Mouse (Mus musculus) testis, postnatal 14 days (tissue): Measurements from ENCODE around the gene Xdh.

Experiments
- DNase-seq: peaks from one replicate; pipeline ENCODE4 v3.0.0; 2021; ENCODE audit warnings: low spot score

The Xdh gene

DNA sequence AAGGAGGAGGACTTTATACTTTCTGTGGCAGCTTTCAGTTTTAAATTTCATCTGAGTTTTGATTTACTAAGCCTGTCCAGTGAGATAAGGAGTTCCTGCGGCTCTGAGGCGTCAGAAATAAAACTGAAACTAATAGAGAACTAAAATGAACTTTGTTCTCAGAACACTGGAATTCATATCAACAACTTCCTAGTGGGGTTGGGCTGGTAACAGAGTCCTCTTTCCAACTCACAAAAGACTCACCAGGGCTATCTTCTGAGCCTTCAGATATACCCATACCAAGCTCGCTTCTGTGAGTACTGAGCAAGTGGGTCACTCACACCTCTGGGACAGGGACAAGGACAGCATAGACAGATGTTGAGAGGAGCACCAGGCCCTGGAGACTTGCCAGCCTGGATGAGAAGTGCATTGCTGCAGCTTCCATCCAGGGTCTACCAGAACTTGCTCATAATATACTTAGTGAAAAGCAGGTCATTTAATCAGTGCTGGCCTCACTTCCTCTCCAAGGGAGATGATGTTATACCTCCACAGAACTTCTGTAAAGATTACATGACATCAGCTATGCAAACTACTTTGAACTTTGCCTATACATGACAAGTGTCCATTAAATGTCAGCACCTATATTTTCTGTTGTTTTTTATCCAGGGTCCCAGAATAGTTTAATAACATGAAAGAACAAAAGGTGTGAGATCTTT lies 7.6 kb downstream of the Xdh start:
- no peak for DNase-seq

- no peak for DNase-seq
These were observed 8.2 kb downstream of the Xdh start for GRCm38 (mm10) chr17:73941816-73942215.

GRCm38 (mm10) chr17:73937073-73937472 lies 12.9 kb downstream of the Xdh start:
- DNase-seq: no peak

DNA sequence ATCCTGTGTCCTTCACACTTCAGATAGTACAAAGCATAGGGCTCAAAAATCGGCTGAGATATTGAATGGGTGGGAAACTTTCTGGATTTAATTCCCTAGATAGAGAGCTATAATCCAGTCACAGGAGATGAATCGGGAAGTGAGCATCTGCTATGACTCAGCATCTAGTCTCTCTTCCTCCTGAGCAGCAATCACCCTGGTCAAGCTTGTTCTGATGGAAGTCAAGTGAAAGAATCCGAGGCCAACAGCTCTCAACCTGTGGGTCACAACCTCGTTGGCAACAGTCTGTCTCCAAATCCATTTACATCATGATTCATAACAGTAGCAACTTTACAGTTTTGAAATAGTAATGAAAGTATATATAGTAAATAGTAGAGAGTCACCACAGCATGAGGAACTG lies 14.8 kb downstream of the Xdh start:
- DNase-seq: no peak

DNA sequence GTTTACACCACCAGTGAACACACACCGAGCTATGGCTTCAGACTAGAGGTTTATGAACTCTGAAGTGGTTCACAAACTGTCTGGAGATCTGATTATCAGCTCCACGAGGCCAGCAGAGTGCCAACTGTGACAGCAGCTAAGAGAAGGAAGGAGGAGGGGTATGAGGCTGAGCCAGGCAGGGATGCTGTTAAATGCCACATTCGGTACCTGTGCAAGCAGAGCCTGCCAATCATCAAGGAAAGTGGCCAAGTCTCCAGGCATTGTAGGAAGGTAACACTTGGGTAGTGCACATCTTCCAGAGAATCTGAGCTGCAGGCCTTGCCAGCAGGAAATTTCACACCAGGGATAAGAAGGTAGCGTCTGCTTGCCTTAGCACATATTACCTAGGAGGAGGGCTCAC lies 15.7 kb downstream of the Xdh start:
- DNase-seq: no peak

GRCm38 (mm10) chr17:73933616-73934015 lies 16.4 kb downstream of the Xdh start:
- DNase-seq: no peak

- DNase-seq: no peak
These were observed 17.4 kb downstream of the Xdh start for GRCm38 (mm10) chr17:73932497-73933059.

DNA sequence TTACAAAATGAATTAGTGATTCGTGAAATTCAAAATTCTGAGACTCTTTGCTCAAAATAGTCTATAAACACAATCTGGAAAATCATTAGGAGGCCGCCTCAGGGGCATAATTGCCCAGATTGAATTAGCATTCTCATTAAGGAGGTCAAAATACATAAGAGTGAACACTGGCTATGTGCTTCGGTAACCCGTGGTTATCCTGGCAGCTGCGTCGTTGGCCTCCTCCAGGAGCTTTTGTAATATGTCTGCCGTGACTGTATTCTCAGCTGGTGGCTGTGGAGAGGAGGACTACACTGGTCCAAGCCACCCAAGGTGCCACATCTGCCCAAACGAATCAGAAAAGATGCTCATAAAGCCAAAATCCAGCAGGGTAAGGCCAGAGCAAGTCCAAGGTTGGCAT lies 30.5 kb downstream of the Xdh start:
- no peak for DNase-seq

GRCm38 (mm10) chr17:73918944-73919381 lies 31.0 kb downstream of the Xdh start:
- DNase-seq: no peak

GRCm38 (mm10) chr17:73918138-73918537 lies 31.9 kb downstream of the Xdh start:
- DNase-seq: no peak

DNA sequence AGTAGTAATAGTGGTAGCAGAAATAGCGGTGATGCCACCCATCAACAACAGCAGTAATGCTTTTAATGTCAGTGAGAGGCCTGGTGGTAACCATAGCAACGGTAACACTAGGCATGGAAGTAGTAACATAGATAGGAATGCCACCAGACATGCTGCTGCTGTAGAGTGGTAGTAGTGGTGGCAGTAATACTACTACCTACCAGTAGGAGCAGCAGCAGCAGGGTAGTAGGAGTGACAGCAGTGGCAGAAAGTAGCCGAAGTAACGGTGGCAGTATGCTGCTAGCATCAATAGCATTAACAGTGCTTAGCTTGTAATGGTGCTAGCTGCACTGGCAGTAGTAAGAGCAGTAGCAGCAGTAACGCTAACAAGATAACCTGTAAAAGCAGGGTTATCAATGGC lies 32.3 kb downstream of the Xdh start:
- no peak for DNase-seq

- no peak for DNase-seq
These were observed 35.3 kb downstream of the Xdh start for GRCm38 (mm10) chr17:73914730-73915129.

DNA sequence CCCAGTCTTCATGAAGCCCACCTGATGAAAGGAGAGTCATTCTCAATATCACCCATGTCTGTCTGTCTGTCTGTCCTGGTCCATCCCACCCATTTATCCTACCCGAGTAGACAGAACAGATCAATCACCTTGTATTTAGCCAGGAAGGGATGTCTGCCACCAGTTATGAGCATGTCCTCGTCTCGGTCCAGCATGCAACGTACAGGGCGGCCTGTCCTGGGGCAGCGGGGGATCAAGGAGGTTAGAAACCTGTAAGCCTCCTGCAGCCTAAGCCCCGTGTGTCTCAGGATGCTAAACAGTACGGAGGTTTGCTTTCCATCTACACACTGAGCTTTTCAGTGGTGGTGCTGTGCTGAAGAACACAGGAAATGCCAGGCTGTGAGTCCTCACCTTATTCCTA lies 43.9 kb downstream of the Xdh start:
- no peak for DNase-seq

- DNase-seq: no peak
These were observed 44.8 kb downstream of the Xdh start for GRCm38 (mm10) chr17:73905043-73905750.

DNA sequence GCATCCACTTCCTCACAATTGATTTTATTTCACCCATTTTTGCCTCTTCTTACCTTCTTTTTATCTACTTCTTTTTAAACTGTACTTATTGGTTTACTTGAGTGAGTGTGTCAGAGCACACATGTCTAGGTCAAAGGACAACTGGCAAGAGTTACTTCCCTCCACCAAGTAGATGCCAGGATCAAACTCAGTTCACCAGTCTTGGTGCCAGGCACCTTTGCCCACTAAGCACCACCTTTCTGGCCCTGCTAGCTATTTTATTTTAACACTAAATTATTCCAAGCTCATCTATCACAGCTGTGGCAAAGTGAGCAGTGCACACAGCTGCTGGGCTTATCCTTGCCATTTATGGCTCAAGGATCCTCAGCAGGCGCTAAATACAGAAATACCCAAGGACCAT lies 46.9 kb downstream of the Xdh start:
- DNase-seq: no peak

DNA sequence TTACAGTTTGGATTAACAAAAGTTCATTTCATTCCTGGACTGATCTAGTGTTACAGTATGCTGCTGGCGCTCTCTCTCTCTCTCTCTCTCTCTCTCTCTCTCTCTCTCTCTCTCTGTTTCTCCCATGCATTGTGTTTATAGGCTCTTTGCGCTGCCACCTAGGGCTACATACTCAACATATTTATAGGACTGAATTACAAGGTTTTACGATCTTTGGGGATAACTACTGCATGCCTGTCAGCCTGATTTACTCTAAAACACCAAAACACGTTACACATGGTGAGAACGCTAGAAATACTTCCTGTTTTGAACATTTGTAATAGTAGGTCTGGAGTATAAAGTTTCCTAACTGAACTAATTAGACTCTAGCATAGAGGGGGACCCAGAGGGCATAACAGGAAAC lies 47.8 kb downstream of the Xdh start:
- DNase-seq: no peak

- no peak for DNase-seq
These were observed 55.6 kb downstream of the Xdh start for GRCm38 (mm10) chr17:73894399-73894798.

- no peak for DNase-seq
These were observed 56.2 kb downstream of the Xdh start for GRCm38 (mm10) chr17:73893822-73894221.

GRCm38 (mm10) chr17:73893207-73893606 lies 56.8 kb downstream of the Xdh start:
- no peak for DNase-seq

DNA sequence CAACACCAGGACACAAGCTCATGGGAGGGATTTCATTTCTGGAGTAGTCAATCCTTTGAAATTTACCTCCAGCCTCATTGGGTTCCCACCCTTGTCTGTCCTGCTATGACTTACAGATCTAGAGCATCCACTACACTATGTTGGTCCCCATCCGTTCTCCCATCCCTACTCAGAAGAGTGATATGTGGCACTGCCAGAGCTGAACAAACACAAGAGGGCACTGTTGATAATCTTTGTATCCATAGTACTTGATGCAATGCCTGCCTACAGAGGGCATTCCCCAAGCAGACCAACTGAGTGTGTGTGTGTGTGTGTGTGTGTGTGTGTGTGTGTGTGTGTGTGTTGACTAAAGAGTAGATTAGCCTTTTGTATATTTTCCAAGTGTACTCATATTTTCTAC lies 58.4 kb downstream of the Xdh start:
- no peak for DNase-seq

DNA sequence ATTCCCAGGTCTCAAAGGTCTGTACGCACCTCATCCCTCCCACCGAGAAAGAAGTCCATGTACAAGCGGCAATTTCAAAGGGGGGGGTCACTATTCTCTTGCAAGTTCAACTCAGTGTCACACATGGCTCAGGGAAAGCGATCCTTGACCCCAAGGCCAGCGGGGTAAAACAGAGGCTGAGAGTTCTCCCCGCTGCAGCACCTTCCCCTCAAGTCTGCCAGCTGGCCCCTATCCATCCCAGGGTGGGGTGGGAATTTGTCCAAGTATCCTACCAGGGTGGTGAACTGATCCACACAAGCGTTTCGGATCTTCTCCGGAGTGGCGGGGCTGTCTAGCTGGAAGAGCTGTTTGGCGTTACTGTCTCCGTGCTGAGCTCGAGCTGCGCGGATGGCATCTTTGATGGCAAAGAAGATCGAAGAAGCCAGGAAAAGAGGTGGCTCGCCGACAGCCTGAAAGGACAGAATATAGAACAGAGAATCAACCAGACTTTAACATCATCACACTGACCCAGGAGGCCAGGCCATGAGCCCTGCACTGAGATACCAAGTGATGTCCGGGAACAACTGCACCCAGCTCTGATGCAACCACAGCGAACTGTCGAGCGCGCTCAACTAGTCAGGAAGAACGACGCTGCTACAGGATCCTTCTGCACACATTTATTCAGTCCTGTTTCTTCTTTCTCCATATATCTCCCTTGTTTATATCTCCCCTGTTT lies 63.8 kb downstream of the Xdh start:
- DNase-seq: no peak

- no peak for DNase-seq
These were observed 66.7 kb downstream of the Xdh start for GRCm38 (mm10) chr17:73883332-73883731.

- DNase-seq: peak; percentile 54
These were observed 67.8 kb downstream of the Xdh start for GRCm38 (mm10) chr17:73882194-73882593.
